Mouse (Mus musculus): ENCODE results near the gene Safb2.
A peak's percentile ranks its signal among the peaks of the same experiment; 100 is the strongest.

Gene Safb2

GRCm38 (mm10) chr17:56559386-56559785, 25.0 kb downstream of the Safb2 start:
- no peak for DNase-seq

GRCm38 (mm10) chr17:56558448-56558847, 25.9 kb downstream of the Safb2 start:
- DNase-seq = peak; percentile 75

- no peak for DNase-seq
Observed at GRCm38 (mm10) chr17:56554122-56554551, 30.2 kb downstream of the Safb2 start, which contains the start of gene Gm20219. Gm20219 (minus strand) TSS chr17:56554387.

- DNase-seq = peak; percentile 79
Observed at GRCm38 (mm10) chr17:56552781-56553363, 31.5 kb downstream of the Safb2 start.

- no peak for DNase-seq
Observed at GRCm38 (mm10) chr17:56551841-56552581, 32.4 kb downstream of the Safb2 start.

- DNase-seq = no peak
Observed at GRCm38 (mm10) chr17:56550784-56551475, 33.5 kb downstream of the Safb2 start.

- no peak for DNase-seq
Observed at GRCm38 (mm10) chr17:56548605-56549105, 35.7 kb downstream of the Safb2 start.

- DNase-seq = no peak
Observed at GRCm38 (mm10) chr17:56547846-56548604, 36.4 kb downstream of the Safb2 start.

- DNase-seq = no peak
Observed at GRCm38 (mm10) chr17:56547116-56547845, 37.1 kb downstream of the Safb2 start.

GRCm38 (mm10) chr17:56546576-56546975, 37.8 kb downstream of the Safb2 start:
- DNase-seq = no peak

GRCm38 (mm10) chr17:56545945-56546344, 38.4 kb downstream of the Safb2 start:
- DNase-seq = no peak

- DNase-seq = no peak
Observed at GRCm38 (mm10) chr17:56544699-56545387, 39.5 kb downstream of the Safb2 start.

- no peak for DNase-seq
Observed at GRCm38 (mm10) chr17:56543684-56544224, 40.6 kb downstream of the Safb2 start.

- no peak for DNase-seq
Observed at GRCm38 (mm10) chr17:56542736-56543135, 41.6 kb downstream of the Safb2 start.

GRCm38 (mm10) chr17:56540562-56540975, 43.8 kb downstream of the Safb2 start:
- DNase-seq = no peak

GRCm38 (mm10) chr17:56537912-56538311, 46.5 kb downstream of the Safb2 start:
- DNase-seq = peak; percentile 53

- no peak for DNase-seq
Observed at GRCm38 (mm10) chr17:56536874-56537273, 47.5 kb downstream of the Safb2 start.

GRCm38 (mm10) chr17:56536192-56536591, 48.2 kb downstream of the Safb2 start:
- no peak for DNase-seq

GRCm38 (mm10) chr17:56524943-56525342, 59.4 kb downstream of the Safb2 start:
- no peak for DNase-seq

GRCm38 (mm10) chr17:56522744-56523143, 61.6 kb downstream of the Safb2 start:
- DNase-seq = no peak

Measured in embryo, embryonic 11 days (tissue).